Mouse (Mus musculus): Measurements from ENCODE around the gene Dusp1. TPM values are rescaled to one million over a fixed set of nuclear protein-coding genes. Genes with fewer than 3 reads are reported as not detected.

Gene Dusp1
- total RNA-seq, 2 experiments from 2014 or later: 74.6 to 112 TPM

DNA sequence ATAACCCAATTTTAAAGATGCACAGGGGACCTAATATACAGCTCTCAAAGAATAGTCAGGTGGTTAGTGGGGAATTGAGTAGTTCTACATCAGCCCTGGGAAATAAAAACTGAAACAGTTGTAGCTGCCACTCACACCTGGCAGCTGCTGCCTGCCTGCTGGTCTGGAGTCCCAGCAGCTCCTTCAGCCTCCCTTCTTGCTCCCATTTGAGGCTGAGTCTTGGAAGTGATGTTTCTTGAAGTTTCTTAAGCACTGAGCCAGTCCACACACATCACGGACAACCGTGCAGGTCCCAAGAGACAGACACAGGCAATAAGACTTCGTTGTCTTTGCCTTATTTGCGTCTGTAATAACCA lies 5.9 kb upstream of the Dusp1 start:
- DNase-seq: no peak
- intact Hi-C loops (cut with DNase I): no loop called here

DNA sequence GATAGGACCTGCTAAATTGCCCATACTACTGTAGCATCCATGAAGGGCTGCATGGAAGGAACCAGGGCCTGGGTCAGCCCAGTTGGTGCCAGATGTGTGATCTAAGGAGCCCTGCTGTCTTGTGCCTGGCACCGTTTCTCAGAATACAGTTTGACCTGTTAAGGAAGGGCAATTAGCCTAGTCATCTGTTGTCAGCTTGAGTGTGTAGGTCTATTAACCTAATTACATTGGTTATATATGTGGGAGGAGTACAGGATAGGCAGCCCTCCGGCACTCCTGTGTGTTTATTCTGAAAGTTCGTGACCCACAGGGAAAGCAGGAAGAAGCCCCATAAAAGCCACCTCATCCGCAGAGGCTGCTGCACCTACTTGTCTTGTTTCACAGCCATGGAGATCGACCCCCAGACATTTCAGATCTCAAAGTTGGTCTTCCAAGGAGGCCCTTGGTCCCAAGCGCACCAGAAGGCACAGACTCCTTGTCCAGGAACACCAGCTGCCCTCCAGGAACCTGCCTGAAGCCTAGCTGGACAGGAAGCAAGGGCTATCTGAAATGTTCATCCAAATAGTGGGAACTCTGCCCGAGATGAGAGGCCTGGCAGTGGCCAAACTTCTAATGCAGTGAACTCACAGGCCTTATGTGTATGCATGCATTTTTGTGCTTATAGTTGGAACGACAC lies 5.4 kb upstream of the Dusp1 start:
- no peak for DNase-seq
- intact Hi-C loops (cut with DNase I): no loop called here

DNA sequence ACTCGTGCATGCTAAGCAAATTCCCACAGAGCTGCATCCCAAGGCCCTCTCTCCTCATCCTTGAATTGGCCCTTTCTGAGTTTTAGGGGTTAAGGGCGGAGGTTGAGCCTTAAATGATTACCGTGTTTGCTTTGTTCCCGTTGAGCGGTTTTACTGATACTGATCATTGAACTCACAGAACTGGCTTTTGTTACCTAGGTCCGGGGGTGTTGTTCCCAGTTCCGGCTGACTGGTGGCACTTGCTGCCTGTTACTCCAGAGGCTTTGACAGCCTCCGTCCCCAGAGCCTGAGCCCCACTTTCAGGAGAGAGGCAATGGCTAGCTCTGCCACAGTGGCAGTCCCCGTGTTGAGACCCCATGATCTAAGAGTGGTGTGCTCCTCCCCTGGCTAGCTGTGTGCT lies 2.5 kb upstream of the Dusp1 start:
- intact Hi-C loops (cut with DNase I): no loop called here

DNA sequence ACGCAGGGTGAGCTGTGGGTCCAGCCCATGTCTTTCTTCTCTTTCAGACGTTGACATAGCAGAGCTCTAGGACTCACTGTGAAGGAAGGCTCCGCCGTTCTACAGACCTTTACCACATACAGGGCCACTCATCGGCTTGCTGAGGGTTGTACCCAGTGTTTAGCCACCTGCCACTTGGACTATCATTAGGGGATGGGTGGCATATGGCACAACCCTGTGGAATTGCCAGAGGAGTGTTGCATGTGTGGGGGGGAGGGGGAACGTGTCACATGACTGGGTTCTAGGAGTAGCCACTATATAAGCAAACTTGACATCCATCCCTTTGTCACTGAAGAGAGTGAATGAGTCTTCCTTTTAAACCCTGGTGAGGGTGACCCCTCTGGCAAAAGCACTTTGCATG lies 1.5 kb upstream of the Dusp1 start:
- DNase-seq: no peak
- intact Hi-C loops (cut with DNase I): no loop called here

More for the DNA sequence above, 2.5 kb upstream of the Dusp1 start:
- no peak for DNase-seq

DNA sequence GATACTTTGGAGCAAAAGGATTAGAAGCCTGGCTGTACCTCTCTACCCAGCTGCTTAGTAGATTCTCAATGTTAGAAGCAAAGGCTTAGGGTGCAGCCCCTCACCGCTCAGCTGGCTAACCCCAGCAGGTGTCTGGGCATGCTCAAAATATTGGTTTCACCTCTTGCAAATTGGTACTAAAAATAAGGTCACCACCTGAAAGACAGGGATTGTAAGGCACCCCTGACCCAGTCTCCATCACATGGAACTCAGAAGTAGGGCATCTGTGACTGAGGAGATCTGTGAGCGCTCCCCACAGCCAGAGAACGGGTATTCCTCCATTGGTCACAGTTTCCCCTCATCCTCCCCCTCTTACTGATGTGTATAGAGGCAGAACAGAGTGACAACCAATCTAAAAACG lies 364 bp upstream of the Dusp1 start:
- intact Hi-C loops (cut with DNase I): no loop called here
- no peak for DNase-seq

DNA sequence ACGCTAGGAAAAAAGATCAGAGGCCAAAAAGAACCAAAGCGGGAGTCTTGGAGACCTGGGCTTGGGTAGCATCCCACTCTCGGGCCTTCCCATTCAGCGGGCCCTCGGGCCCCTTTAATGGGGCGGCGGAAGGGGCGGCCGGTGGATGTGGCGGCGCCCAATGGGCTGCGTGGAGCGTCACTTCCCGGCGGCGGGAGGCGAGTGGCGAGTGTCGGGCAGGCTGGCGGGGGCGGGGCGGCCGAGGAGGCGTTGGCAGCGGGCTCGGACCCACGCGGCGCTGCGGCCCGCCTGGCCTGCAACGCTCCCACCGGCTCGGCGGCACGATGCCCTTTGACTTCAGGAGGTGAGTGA lies 663 bp downstream of the Dusp1 start, which contains the start of gene Ergic1:
TSS of gene Ergic1 (plus strand) at position 200 of the 351 bp plus-strand sequence.
- peak; percentile 83 to 90 for DNase-seq

DNA sequence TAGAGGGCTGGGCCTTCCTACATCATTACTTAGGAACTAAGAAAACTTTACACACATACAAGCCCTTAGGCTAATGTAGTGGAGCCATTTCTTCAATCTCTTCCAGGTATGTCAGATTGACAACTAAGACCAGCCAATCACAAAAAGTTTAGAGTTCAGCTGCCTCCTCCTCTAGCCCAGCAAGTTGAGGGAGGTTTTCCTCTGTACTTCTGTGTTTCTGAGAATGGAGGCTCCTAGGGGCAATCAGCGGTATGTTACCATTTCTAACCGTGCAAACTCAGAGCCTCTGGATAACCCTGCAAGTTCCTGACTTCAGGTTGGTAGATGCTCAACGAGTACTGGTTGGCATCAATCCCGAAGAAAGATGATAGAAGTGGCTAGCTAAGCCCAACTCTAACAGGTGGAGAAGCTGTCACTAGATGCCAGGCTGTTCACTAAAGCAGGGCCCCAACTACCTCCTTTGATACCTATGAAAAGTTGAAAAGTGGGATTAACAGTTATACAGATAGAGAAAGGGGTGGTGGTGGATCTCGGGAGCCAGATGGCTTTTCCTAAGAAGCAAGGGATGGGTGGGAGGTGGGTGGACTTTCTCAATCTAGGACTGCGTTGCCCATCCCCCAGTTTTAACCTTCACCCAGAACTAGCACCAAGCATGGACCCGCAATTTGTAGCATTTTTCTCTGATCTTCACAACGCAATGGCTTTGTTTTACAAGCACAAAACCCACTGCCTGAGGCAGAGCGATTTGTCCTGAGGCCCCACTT lies 1.2 kb downstream of the Dusp1 start:
- intact Hi-C loops (cut with DNase I): no loop called here
- DNase-seq: no peak

More for the DNA sequence above, 663 bp downstream of the Dusp1 start, which contains the start of gene Ergic1:
- intact Hi-C loops (cut with DNase I): no loop called here

DNA sequence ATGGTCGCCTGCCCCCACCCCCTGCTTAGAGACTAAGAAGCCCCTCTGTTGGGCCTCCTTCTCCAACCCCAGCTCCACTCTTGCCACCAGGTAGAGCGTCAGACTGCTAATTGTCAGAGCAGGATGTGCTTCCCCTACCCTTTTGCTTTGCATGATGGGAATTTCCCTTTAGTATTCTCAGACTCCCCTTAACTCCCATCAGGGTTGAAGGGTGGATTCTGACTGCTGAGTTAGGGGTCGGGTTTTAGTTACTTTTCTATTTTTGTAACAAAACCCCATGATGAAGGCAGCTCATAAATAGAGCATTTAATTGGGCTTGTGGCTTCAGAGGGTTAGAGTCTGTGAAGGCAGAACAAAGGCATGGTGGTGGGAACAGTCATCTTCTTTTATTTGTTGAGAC lies 8.9 kb downstream of the Dusp1 start:
- no peak for DNase-seq
- intact Hi-C loops (cut with DNase I): no loop called here

DNA sequence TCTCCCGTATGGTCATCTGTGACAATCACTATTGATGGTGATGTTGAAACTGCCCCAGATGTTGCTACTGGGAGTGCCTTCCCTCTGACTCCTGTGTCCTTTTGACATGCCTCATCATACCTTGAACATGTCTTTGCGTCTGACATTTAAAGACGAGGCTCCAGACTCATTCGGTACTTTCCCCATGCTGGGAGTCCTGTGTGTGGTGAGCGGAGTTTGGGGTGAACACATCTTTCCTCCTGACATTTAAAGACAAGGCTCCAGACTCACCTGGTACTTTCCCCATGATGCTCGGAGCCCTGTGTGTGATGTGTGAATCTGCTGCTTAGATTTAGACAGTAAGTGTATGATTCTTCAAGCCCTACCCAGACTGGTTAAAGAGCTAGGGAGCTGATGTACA lies 10.8 kb downstream of the Dusp1 start:
- DNase-seq: no peak
- intact Hi-C loops (cut with DNase I): no loop called here

DNA sequence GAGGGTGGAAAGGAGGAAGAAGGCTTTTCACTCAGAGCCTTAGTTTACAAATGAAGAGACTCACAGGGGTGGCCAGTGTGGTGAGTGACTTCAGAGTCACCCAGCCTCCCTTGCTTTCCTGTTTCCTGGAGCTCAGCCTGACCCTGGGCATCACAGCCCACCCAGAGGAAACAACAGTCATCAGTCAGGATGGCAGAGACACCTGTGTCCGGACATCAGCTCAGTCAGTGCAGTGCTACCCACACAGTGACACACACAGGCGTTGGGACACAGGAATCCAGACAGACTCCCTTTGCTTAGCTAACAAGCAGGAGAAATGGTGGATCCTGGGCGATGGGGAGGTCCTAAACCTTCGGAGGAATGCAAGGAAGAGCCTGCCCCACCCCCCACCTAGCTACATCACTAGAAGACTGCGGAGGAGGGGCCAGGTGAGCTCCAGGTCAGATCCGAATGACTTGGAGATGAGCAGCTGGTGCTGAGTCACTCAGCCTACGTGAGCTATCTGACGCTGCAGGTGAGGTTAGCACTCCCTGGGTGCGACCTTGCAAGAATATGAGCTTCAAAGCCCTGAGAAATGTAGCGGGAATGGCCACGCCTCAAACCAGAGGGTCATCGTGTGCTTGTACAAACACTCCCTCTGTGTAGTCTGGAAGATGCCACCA lies 12.6 kb downstream of the Dusp1 start:
- no peak for DNase-seq
- intact Hi-C loops (cut with DNase I): no loop called here

DNA sequence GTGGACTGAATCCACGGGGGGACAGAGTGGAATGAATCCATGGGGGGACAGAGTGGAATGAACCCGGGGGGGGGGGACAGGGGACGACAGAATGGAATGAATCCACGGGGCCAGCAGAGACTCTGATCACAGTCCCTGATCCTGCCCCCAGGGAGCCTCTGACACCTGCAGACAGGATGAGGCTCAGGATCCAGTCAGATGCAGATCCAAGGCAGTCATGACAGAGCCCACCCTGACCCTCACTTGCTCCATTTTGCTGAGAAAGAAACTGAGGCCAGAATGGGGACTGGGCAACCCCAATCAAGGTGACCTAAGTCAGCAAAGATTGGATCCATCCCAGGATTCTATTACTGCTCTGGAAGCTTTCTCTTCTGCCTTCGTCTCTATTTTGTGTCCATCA lies 13.4 kb downstream of the Dusp1 start:
- no peak for DNase-seq
- intact Hi-C loops (cut with DNase I): no loop called here

DNA sequence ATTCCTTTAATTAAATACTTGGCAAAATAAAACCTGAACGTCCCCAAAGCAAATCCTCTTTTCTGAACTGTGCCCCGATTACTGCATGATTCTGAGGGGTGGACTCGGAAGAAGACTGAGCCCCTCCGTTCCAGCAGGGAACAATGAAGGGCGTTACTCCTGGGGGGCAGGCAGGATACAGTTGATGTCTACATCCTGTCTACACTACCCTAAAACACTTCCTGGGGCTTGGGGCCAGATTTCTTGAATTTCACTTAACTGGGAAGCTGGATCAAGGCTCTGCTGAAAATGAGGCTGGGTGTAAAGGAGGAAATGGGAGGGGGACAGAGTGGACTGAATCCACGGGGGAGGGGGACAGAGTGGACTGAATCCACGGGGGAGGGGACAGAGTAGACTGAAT lies 14.2 kb downstream of the Dusp1 start:
- DNase-seq: peak in 1 of 2 experiments; percentile 51
- intact Hi-C loops (cut with DNase I): no loop called here

DNA sequence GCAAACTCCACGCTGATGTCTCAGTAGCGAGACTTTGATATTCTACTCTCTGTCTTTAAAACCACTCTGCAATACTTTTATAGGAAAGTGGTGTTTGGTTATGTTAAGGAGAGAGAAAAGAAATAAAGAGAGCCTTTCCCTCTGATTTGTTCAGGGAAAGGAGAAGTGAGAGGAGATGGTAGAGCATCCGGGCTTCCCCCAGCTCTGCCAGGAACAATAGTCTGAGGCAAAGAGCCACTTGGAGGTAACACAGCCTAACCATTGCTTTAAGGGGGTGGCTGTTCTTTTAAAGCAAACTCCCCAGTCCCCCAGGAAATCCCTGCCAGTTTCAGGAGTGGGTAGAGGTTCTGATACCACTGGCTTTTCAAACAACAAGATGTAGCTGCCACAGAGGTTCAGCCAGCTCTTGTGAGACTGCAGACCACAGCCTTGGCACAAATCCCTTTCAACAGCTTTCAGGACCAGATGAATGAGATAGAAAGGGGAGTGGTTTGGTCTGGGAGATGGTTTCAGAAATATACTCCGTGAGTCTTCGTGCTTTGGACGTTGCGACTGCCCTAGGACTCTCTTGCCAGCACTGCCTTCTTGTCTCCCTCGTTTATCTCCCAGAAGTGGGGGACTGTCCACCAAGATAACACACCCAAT lies 17.5 kb downstream of the Dusp1 start:
- intact Hi-C loops (cut with DNase I): no loop called here
- DNase-seq: no peak

DNA sequence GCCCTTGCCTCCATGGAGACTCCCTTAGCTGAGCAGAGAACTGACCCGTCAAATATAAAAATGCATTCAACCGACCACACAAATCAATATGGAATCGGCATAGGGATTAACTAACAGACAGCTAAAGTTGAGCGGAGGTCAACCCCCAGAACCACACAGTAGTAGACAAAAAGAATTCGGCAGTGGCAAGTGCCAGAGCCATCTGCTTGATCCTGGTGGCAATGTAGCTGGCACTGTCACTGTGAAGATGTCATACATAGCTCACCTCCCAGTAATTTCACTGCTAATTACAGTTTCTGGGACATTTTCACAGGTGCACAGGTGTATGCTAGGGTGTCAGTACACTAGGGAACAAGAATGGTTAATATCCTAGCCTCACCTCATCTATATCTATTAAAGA lies 21.8 kb downstream of the Dusp1 start:
- no peak for DNase-seq
- intact Hi-C loops (cut with DNase I): no loop called here

DNA sequence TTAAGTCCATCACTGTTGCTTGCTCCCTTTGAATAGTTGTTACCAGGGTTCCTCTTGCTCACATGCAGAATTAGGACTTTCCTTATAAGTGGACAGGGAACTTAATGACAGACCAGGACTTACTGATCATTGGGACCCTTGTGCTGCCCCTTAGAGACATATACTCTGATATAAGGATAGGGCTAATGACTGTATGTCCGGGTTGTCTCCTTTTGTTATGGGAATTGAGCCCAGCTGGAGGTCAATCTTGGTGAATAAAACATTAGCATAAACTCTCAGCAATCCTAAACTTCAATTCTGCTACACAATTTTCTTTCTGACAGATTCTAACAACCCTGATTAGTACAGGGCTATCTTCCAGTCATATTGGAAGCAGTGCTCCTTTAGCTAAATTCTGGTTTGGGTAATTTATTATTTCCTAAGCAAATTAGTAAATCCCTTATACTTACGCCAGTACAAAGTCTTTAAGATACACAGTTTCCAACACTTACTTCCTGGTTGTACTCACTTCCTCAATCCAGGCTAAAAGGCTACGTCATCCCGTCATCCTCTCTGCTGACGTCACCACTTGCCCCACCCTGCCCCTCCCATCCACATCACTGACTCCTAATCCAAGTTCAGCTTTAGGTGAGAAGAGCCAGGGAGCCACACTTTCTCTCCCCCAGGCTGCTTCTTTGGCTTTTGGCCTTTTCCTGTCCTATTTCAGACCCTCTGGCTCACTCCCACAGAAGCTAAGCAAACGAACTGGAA lies 24.0 kb downstream of the Dusp1 start:
- no peak for DNase-seq
- intact Hi-C loops (cut with DNase I): no loop called here

DNA sequence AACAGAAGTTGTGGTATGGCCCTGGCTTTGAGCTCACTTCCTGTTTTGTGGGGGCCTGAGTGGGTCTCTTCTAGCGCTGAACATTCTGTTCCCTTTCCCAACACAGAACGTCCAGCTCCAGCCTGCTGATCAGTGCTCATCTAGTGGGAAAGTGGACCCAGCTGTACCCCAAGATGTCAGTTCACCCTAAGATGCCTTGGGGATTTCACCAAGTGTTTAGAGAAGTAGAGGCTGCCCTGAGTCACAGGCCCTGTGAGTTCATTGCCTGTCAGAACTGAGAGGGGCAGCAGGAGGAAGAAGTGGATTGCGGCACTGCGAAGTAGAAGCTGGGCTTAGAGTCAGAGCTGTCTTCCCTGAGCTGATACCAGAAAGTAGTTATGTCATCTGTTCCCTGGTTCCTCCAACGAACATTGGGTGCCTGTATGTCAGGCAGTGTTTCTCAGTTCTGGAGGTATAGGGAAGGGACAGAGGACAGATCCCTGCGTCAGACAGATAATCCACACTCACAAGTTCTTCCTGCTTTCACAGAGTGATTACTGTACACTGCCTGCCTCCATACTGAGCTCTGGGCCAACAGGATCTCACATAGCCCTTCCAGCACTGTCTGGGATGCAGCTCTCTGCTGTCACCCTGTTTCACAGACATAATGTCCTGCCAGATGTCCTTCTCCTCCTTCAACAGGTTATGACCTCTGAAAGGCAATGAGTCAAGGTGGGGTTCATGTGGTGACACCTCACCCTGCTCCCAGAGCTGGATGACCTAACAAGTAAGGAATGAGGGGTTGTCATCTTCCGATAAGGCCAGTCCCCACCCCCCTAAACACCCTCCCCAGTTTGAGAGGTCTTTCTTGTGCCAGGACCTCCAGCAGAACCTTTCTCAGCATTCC lies 26.4 kb downstream of the Dusp1 start:
- DNase-seq: no peak
- intact Hi-C loops (cut with DNase I): no loop called here

DNA sequence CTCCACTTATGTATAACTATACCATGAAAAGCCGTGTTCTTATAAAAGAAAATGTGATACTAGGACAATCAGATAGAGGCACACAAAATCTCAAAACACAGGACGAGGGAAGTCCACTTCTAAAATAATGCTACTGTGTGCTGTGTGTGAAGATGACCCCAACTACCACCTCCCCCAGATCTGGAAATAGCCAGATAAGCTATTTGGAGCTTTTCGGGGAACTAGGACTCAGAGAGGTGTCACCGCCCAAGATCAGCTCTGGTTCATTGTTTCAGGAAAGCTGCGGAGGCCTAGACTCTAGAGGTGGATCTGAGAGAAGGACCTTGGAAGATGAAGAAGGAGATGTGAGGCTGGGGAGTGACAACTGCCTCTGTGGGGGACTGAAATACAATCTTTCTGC lies 27.2 kb downstream of the Dusp1 start:
- no peak for DNase-seq
- intact Hi-C loops (cut with DNase I): no loop called here

DNA sequence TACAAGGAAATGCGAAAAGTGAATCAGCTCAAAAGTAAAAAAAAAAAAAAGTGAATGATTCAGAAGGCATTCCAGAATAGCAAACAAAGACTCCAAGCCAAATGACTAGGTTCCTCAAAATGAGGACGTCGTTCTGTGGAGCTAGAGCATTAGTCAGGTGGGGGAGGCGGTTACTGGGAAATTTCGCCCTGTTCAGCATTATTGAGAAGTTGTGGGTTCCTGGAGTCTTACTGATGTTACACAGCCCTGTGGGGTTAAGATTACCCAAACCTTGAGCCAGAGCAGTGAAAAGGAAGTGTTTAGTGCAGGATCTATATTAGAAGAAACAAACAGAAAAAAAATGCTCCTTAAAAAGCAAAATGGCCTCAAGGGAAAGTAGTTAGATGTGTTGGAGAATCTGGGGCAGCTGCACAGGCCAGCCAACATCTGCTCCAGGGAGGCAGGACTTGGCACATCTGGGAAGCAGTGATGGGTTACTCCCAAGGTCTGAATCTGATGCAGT lies 28.0 kb downstream of the Dusp1 start:
- intact Hi-C loops (cut with DNase I): no loop called here
- DNase-seq: no peak

DNA sequence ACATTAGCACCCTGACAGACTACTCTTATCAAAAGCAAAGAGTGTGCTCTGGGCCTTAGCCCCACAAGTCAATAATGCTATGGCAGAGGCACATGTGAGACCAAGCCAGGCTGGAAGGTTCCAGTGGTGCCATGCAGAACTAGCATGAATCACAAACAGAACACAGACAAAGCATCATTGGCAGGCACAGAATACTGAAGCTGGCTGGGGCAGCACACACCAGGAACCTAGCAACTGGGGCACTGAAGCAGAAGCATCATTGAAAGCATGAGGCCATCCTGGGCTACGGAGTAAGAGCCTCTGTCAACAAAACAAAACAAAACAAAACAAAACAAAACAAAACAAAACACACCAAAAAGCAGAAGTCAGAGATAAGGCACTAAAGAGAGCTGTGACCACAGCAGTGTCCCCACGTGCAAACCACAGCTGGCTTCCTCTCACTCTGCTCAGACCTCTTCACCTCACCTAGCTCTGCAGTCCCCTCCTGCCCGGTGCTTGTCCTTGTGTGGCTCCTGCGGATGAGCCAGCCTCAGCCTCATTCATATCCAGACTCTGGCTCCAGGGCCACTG lies 29.4 kb downstream of the Dusp1 start:
- intact Hi-C loops (cut with DNase I): no loop called here
- DNase-seq: no peak

Measured in gastrocnemius, postnatal 36 days (tissue).